In the genomic region with DNA sequence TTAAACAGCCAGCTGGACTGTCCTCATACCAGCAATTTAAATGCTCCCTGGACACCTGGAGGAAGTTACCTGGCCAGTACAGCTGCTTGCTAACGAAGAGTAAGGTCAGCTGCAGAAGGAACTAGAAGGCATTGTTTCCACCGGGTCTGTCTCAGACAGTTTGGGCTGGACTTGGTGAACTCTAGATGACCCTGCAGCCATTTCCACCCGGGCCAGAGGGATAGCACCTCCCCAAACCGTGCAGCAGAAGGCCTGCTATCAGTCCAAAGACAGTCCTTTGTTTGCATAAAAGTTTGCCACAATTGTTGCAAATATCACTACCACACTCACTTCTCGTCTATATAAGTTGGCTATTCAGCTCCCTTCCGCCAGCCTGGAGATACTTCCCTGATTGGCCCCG, we compare ENCODE assay signal across 26 mouse cellular contexts. TPM values are rescaled to one million over a fixed set of nuclear protein-coding genes. Genes with fewer than 3 reads are reported as not detected.
"Had no signal": no experiment of that assay in that cellular context is flagged by ENCODE, and none has a peak within 500 bp of the region (broad histone marks: within the 10 kb centered on the region; RNA-seq: fewer than 3 reads in every experiment).

No protein-coding gene starts in this region.

- H3K27ac ChIP-seq: left cerebral cortex, adult 2 months; liver, embryonic 14.5 days; macrophage; midbrain, embryonic 13.5 days; neural tube, embryonic 13.5 days; stomach, embryonic 15.5 days had no signal

- H3K36me3 ChIP-seq: midbrain, embryonic 13.5 days; neural tube, embryonic 13.5 days; stomach, embryonic 15.5 days had no signal

- H3K27me3 ChIP-seq: neural tube, embryonic 13.5 days; stomach, embryonic 15.5 days had no signal

- ATAC-seq: midbrain, embryonic 13.5 days; midbrain, embryonic 16.5 days had no signal

- H3K9ac ChIP-seq: liver, embryonic 14.5 days; midbrain, embryonic 13.5 days; neural tube, embryonic 13.5 days; stomach, embryonic 15.5 days had no signal

- H3K4me1 ChIP-seq: midbrain, embryonic 13.5 days; neural tube, embryonic 13.5 days had no signal

- DNase-seq: kidney, adult 18-20 months; kidney, adult 9 months; kidney, postnatal 25 days; layer of hippocampus, postnatal 36 days; lung, adult 18-20 months; retina, postnatal 1 day; right cerebral cortex, postnatal 25 days; spleen, adult 18-20 months; thymus, adult 2 months; thymus, postnatal 14 days; thymus, postnatal 4 days had no signal

- H3K9me3 ChIP-seq: midbrain, embryonic 13.5 days; neural tube, embryonic 13.5 days; stomach, embryonic 15.5 days had no signal

- H3K4me2 ChIP-seq: liver, embryonic 11.5 days; midbrain, embryonic 13.5 days; neural tube, embryonic 13.5 days; stomach, embryonic 15.5 days had no signal

- H3K4me3 ChIP-seq: left cerebral cortex, adult 2 months; midbrain, embryonic 13.5 days; myocyte; neural tube, embryonic 13.5 days; stomach, embryonic 15.5 days had no signal

RNA-seq across cellular contexts. Expression of gene Tmprss6, which starts 3.5 kb away (rescaled TPM):
- total RNA-seq: layer of hippocampus, postnatal 10 days; left cerebral cortex, postnatal 10 days; megakaryocyte, adult 5-6 weeks; monocyte, adult 5-6 weeks; neutrophil, adult 5-6 weeks had no signal
- polyA plus RNA-seq: macrophage had no signal

RNA-seq across cellular contexts. Expression of gene Il2rb, which starts 23.2 kb away (rescaled TPM):
- polyA plus RNA-seq: limb, embryonic 11.5 days; midbrain, embryonic 13.5 days had no signal

RNA-seq across cellular contexts. Expression of gene Kctd17, which starts 43.5 kb away (rescaled TPM):
- total RNA-seq: neutrophil, adult 5-6 weeks had no signal
